Mouse (Mus musculus) intestine, postnatal 0 days (tissue): ENCODE results near the gene 9930104L06Rik. TPM values are rescaled to one million over a fixed set of nuclear protein-coding genes. Genes with fewer than 3 reads are reported as not detected.
A peak's percentile ranks its signal among the peaks of the same experiment; 100 is the strongest.

ENCODE experiments used
- ATAC-seq: fragments of 200-750 bp; cut with Nextera tagmentation; 2 replicates; pipeline ENCODE4 v1.8.0; 2017; ENCODE audit warnings: mild to moderate bottlenecking, moderate TSS enrichment, moderate library complexity
- H3K27ac ChIP-seq: fragments of 300-500 bp; sonication (generic); 2 replicates; pipeline ENCODE4 v1.5.1; 2014; ENCODE audit warnings: mild to moderate bottlenecking, low read depth, low read length, moderate library complexity
- H3K27me3 ChIP-seq: fragments of 300-500 bp; sonication (generic); replicated peaks from 2 replicates; pipeline ENCODE4 v1.6.1; 2014; ENCODE audit warnings: low read length, mixed read lengths; ENCODE audit not compliant: control insufficient read depth, insufficient read depth
- H3K36me3 ChIP-seq: fragments of 300-500 bp; sonication (generic); 2 replicates; pipeline ENCODE4 v1.6.1; 2014; ENCODE audit warnings: mild to moderate bottlenecking, moderate library complexity; ENCODE audit not compliant: control insufficient read depth, insufficient read depth
- H3K4me1 ChIP-seq: fragments of 300-500 bp; sonication (generic); replicated peaks from 2 replicates; pipeline ENCODE4 v1.6.1; 2014; ENCODE audit warnings: antibody characterized with exemption, low read length, mixed read lengths; ENCODE audit not compliant: control insufficient read depth, insufficient read depth
- H3K4me2 ChIP-seq: fragments of 300-500 bp; sonication (generic); replicated peaks from 2 replicates; pipeline ENCODE4 v1.6.1; 2014; ENCODE audit warnings: low read depth, mild to moderate bottlenecking, moderate library complexity
- H3K4me3 ChIP-seq: fragments of 300-500 bp; sonication (generic); 2 replicates; pipeline ENCODE4 v1.5.1; 2014; ENCODE audit warnings: low read depth, low read length
- H3K9ac ChIP-seq: fragments of 300-500 bp; sonication (generic); 2 replicates; pipeline ENCODE4 v1.6.1; 2014; ENCODE audit warnings: mild to moderate bottlenecking, low read depth, low read length
- H3K9me3 ChIP-seq: fragments of 300-500 bp; sonication (generic); 2 replicates; pipeline ENCODE4 v1.6.1; 2016; ENCODE audit warnings: mixed run types; ENCODE audit not compliant: control insufficient read depth
- CTCF ChIP-seq: sonication (generic); IDR thresholded peaks from 2 replicates; pipeline ENCODE4 v1.5.1; 2016; ENCODE audit warnings: low read depth, mild to moderate bottlenecking, control low read depth, antibody characterized with exemption, moderate library complexity
- WGBS: fragments of 180-500 bp; shearing (Covaris S2); extraction: QIAGEN DNeasy Blood & Tissue Kit; methylation state at CpG from one replicate; pipeline ENCODE4 v1.1.7; 2014; 5-methylcytosine and 5-hydroxymethylcytosine counted together
- polyA plus RNA-seq: library from polyadenylated mRNA; unstranded; fragments of >200 nt; fragmentation: Nextera tagmentation; extraction: Ambion mirVana; gene quantifications from 2 replicates; pipeline ENCODE4 v1.2.1, GENCODE M21; 2015

9930104L06Rik gene
- 4.3 and 4.7 TPM in 2 replicates for polyA plus RNA-seq

- Histone ChIP-seq H3K27ac (peak within 1 kb of the TSS; percentile 60; the same call in 1 of the 2 replicates), H3K4me2 (peak within 1 kb of the TSS; percentile 90), H3K4me3 (peak within 1 kb of the TSS; percentile 83), H3K4me1 (no peaks in the 10 kb centered on the region; the same call in 1 of the 2 replicates), H3K27me3 (no peaks in the 10 kb centered on the region), H3K9me3 (no peaks in the 10 kb centered on the region), H3K9ac (peak within 1 kb of the TSS; percentile 72), H3K36me3 (peaks cover 7% of the 10 kb centered on the region; the same call in 1 of the 2 replicates)
- under 1% methylated on average over 52 of the region's 52 CpGs for WGBS
- no peak for TF ChIP-seq CTCF
- ATAC-seq: peak; percentile 99
Measured at GRCm38 (mm10) chr4:124936613-124937471, at the start of gene 9930104L06Rik. 9930104L06Rik (plus strand) TSS chr4:124937048.

DNA sequence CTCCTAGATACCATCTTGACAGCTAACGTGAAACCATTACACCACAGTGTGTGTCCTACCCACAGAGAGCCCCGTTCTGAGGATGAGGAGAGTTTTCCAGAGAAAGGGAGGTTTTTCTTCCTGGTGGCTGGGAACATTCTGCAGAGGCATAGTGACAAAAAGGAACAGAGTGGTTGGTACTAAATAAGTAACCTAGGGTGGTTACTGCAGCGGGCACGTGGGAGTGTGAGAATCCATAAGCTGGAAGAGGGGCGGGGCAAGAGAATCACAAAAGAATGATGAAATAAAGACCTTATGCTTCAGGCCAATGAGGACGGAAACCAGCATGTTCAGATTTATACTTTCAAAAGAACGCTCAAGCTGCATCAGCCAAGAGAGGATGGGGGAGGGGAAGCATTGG is 48.1 kb upstream of the 9930104L06Rik start:
- no peaks in the 10 kb centered on the region for H3K9me3 ChIP-seq
- no peaks in the 10 kb centered on the region for H3K36me3 ChIP-seq
- no peak overlapping the region for H3K27ac ChIP-seq
- no peak overlapping the region for H3K9ac ChIP-seq
- no peaks in the 10 kb centered on the region for H3K4me1 ChIP-seq
- TF ChIP-seq CTCF: no peak
- no peak overlapping the region for H3K4me3 ChIP-seq
- H3K4me2 ChIP-seq: no peak overlapping the region
- 71% methylated on average over 7 of the region's 7 CpGs for WGBS
- ATAC-seq: no peak
- peaks cover 22% of the 10 kb centered on the region for H3K27me3 ChIP-seq

- H3K27me3 ChIP-seq: peaks cover 31% of the 10 kb centered on the region
- no peak overlapping the region for H3K4me2 ChIP-seq
- no peak overlapping the region for H3K4me3 ChIP-seq
- no peaks in the 10 kb centered on the region for H3K4me1 ChIP-seq
- H3K9ac ChIP-seq: no peak overlapping the region
- no peaks in the 10 kb centered on the region for H3K36me3 ChIP-seq
- no peaks in the 10 kb centered on the region for H3K9me3 ChIP-seq
- H3K27ac ChIP-seq: no peak overlapping the region
- TF ChIP-seq CTCF: no peak
- no peak for ATAC-seq
- WGBS: 86% methylated on average over 2 of the region's 2 CpGs
Measured at GRCm38 (mm10) chr4:124889935-124890334, 46.9 kb upstream of the 9930104L06Rik start.

GRCm38 (mm10) chr4:124890831-124891230 is 46.0 kb upstream of the 9930104L06Rik start:
- Histone ChIP-seq H3K4me2 (no peak overlapping the region), H3K4me1 (no peaks in the 10 kb centered on the region), H3K27ac (no peak overlapping the region), H3K36me3 (no peaks in the 10 kb centered on the region), H3K9ac (no peak overlapping the region), H3K27me3 (peaks cover 36% of the 10 kb centered on the region), H3K9me3 (no peaks in the 10 kb centered on the region), H3K4me3 (no peak overlapping the region)
- no peak for TF ChIP-seq CTCF
- WGBS: 67% methylated on average over 5 of the region's 5 CpGs
- ATAC-seq: no peak

GRCm38 (mm10) chr4:124893769-124894168 is 43.1 kb upstream of the 9930104L06Rik start:
- TF ChIP-seq CTCF: no peak
- 36% methylated on average over 6 of the region's 6 CpGs for WGBS
- ATAC-seq: no peak
- no peaks in the 10 kb centered on the region for H3K4me1 ChIP-seq
- peaks cover 35% of the 10 kb centered on the region for H3K27me3 ChIP-seq
- H3K9me3 ChIP-seq: no peaks in the 10 kb centered on the region
- H3K4me3 ChIP-seq: no peak overlapping the region
- no peak overlapping the region for H3K9ac ChIP-seq
- H3K4me2 ChIP-seq: no peak overlapping the region
- no peaks in the 10 kb centered on the region for H3K36me3 ChIP-seq
- no peak overlapping the region for H3K27ac ChIP-seq

GRCm38 (mm10) chr4:124894508-124895428 is 42.1 kb upstream of the 9930104L06Rik start:
- WGBS: 3% methylated on average over 83 of the region's 83 CpGs
- ATAC-seq: no peak; the same call in 1 of the 2 replicates
- H3K9ac ChIP-seq: no peak overlapping the region
- TF ChIP-seq CTCF: no peak
- H3K9me3 ChIP-seq: no peaks in the 10 kb centered on the region
- H3K27ac ChIP-seq: no peak overlapping the region
- no peaks in the 10 kb centered on the region for H3K4me1 ChIP-seq
- H3K4me2 ChIP-seq: peak overlapping the region; percentile 68
- no peaks in the 10 kb centered on the region for H3K36me3 ChIP-seq
- H3K27me3 ChIP-seq: peaks cover 35% of the 10 kb centered on the region
- H3K4me3 ChIP-seq: peak overlapping the region; percentile 36
